Mouse (Mus musculus): ENCODE data around the gene Phf24.

- TF ChIP-seq POLR2A (IDR thresholded peaks at IDR 0.05; ENCODE audit: borderline replicate concordance, extremely low read depth, low read depth, low read length) = no peak
- no peak for TF ChIP-seq CTCF (IDR thresholded peaks at IDR 0.05; ENCODE audit: insufficient read depth, low read length)
Observed at GRCm38 (mm10) chr4:42922056-42922455, 5.6 kb downstream of the Phf24 start.

Measured in lung, adult 2 months (tissue).